Mouse (Mus musculus) gastrocnemius, postnatal 25 days (tissue): ENCODE measurements around the gene Map3k5. TPM values are rescaled to one million over a fixed set of nuclear protein-coding genes. Genes with fewer than 3 reads are reported as not detected.

Experiments used
- DNase-seq: peaks from one replicate; pipeline ENCODE4 v3.0.0; 2022
- total RNA-seq, 2 experiments: library from RNA; stranded (reverse); gene quantifications; 1 replicate in 1 of 2; 2 replicates in 1 of 2; pipeline ENCODE4 v1.2.3; 2021

The Map3k5 gene
- total RNA-seq, 2 experiments from 2014 or later = 7.9 to 10.7 TPM

DNA sequence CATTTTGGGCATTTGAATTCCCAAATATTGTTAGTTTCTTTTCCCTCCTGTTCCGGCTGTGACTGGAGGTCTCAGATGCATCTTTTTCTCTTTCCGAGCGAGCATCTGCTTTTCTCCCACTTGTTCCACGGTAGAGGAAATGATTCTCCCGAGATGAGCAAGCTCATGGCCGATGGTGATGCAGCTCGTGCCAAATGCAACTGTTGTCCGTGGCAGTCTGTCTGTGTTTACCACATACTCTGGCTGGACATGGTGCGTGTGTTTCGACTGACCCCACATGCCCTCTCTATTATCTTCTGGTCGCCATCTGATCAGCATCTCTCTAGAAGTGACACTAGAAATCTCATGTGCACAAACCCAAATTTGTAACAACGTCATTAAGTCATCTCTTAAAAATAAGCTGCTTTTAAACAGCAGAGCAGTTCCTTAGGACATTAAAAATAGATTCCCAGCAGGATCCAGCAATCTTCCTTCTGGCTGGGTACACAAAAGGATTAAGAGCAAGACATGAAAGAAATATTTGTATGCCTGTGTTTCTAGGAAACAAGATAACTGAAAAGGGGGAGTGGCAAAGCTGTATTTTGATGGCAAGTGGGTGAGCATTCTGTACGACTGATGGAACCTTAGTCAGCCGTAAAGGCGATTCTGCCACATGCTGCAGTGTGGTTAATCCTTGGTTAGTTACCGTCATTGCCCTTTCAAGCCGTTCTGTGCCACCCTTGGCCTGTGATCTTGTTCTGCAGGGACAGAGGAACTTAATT, 72.2 kb downstream of the Map3k5 start:
- peak; percentile 29 for DNase-seq

DNA sequence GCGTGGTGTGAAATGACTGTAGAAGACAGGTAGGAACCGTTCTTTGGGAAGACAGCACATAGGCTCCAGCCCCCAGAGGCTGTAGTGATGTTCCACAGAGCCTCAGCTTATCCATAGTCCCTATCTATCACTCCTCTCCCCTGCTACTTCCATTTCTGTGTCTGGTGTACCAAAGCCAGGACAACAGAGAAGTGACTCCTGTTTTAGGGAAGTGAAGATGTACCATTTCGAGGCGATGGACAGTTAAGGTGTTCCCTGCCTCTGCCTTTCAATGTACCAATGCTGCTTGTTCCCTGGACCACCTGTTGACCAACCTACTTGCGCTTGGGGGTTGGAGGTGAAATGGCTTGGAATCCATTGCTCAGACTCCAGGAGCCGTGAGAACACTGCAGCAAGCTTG, 75.0 kb downstream of the Map3k5 start:
- no peak for DNase-seq

DNA sequence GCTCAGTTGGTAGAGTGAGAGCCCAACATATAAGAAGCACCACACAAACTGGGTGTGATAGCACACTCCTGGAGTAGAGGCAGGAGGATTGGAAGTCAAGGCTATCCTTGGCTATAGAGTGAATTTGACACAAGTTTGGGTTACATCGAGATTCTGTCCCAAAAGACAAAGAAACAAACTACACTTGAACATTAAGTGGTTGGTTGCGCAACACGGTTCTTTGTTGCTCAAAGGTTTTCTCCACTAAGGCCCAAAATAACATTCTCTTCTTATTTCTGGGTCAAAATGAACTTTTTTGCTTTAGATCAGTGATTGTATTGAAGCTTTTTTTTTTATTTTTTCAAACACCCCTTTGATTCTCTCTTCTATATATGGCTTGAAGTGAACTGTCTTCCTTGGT, 75.7 kb downstream of the Map3k5 start:
- DNase-seq = no peak

DNA sequence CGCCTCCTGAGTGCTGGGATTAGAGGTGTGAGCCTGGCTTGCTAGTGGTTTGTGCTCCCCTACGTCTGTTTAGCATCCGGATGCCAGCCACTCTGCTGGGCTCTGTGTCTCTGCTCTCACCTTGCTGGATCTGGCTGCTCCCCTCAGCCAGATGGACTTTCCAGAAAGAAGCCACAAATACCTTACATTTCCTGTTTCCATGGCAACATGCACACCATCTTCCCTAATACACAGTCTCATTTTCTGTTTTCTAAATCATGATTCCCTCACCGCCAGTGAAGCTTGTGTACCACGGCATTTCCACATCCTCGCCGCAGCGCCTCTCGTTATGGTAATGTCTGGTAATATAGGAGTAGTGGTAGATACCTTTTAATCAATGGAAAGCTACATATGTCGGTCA, 84.1 kb downstream of the Map3k5 start:
- no peak for DNase-seq

DNA sequence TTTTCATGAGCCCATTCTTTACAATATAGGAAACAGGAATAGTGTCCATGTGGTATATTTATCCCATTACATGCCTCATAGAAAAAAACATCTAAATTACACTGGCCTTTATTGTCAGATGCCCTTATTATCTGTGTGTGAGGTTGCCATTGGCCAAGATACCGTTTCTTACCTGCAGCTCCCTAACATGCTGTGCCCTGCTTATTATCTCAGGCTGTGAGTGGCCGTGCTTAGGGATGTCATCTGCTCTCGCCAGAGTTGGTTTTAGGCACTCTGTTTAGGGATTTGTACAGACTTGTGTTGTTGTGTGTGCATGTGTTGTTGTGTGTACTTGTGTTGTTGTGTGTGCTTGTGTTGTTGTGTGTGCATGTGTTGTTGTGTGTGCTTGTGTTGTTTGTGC, 84.5 kb downstream of the Map3k5 start:
- DNase-seq = no peak

DNA sequence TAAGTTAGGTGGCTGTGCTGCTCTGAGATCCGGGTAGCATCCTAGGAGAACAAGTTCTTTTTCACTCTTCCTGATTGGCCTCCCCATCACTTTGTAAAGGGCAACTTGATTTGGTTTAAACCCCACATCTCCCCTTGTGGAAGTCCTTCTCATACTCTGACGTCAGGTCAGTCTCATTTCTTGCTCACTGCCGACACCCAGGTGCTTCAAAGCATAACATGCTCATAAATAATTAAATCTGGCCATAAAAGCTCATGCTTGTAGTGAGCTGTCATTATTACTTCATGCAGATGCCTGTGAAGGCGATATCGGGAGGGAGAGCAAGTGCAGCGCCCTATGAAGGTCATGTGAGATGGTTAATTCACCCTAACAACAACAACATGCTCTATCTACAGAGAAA, 87.0 kb downstream of the Map3k5 start:
- no peak for DNase-seq

DNA sequence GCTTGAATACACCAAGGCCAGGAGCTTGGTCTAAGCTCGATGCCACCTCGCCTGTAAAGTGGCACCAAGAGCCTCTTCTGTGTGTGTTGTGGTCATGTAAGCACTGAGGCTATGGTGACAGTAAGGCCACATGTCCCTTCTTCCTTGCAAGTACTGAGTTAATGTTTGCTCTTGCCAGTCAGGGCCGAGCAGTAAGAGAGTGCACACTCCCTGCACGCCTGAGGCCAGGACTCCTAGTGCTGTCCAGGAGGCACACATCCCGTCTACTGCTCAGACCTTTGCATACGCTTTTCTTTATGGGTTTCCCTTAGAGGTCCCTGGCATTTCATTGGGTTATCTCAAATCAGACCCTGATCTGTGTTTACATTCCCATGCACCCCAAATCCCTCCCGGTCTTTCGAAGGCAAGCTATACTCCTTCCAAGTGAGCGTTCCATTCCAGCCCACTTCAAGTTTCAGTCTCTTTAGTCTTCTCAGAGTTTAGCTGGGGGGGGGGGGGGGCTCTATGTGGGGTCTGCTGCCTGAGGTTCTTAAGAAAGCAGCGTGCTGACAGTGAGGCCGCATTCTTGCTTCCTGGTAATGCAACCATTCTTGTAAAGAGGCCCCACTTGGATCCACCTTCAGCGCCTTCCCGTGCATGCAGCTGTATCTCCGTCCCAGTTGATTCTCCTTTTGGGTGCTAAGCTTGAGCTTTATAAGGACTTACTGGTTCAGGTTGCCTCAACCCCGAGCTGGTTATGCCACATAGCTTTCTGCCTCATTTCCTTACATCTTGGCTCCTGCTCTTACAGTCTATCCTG, 87.6 kb downstream of the Map3k5 start:
- DNase-seq = no peak

DNA sequence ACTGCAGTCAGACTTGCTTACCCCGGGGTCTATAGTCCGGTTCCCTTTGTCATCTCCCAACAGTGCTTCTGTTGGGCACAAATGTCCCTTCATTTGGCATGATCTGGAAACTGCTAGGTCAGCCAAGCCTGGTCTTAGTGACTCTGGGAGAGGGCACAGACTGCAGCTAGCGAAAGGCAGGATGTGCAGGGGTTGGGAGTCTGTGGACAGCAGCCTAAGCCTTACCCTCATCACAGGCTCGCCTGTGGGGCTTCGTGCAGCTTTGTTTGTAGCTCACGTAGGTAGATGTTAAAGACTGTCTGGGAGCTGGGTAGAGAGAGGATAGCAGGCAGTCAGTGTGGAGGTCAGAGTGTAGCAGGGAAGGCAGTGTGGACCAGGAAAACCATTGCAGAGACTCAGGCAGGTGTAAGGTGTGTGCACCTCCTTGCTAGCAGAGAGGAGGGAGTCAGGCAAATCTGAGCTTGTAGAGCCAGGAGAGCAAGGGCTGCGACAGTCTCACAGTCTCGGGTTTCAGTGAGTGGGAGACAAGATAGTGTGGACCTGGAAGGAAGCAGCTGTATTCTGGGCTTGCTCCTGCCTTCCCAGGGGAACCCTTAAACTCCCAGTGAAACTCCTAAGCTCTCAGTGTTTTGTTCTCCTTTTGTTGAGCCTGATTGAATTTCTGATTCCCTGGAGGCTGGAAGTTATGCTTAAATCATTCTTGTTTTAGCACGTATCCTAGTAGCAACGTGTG, 88.5 kb downstream of the Map3k5 start:
- no peak for DNase-seq

DNA sequence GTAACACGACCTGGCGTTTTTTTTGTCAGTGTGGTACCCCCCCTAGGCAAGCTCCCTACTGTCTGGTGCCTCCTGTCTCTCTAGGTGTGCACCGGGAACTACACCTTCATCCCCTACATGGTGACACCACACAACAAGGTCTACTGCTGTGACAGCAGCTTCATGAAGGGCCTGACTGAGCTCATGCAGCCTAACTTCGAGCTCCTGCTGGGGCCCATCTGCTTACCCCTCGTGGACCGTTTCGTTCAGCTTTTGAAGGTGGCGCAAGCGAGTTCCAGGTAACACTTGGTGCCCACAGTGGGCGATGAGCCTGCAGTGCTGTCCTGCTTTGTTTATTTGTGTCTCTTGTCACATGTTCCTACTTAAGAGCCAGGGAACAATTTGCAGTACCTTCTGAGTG, 89.3 kb downstream of the Map3k5 start:
- DNase-seq = no peak

DNA sequence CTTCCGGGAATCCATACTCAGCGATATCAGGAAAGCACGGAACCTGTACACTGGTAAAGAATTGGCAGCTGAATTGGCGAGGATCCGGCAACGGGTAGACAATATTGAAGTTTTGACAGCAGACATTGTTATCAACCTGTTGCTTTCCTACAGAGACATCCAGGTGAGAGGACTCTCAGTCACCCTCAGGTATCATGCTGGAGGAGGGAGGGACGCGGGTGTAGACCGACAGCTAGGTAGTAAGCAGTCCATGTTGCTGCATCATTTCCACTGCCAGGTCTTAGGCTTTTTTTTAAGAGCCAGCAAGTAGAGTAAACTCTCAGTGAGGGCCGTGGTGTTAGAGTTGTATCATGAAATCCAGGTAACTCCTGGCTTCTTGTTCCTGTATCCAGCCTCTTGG, 90.6 kb downstream of the Map3k5 start:
- no peak for DNase-seq

DNA sequence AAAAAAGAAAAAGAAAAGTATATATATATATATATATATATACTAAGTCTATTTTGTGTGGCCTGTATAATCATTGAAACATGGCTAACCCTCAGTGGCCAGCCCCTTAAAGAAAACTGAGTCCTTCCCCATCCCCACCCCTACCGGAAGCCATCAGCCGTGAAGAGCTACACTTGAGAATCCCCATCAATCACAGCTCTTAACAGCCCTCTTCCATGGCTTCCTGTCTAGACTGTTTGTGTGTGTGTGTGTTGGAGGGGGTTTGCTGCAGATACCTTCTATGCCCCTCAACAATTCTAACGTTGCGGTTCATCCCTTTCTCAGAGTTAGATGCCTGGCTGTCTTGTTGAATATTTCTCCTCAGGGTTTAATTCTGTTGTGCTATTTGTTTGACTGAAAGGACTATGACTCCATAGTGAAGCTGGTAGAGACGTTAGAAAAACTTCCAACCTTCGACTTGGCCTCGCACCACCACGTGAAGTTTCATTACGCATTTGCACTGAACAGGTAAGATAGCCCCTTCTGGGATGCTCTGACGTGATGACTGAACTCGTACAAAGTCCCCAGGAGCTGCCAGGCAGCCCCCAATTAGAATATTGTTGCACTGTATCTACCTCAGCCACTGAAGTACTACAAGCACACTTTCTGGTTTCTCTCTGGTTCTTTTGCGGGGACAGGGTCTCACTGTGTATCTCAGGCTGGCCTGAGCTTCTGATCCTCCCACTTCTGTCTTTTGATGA, 91.7 kb downstream of the Map3k5 start:
- DNase-seq = no peak

DNA sequence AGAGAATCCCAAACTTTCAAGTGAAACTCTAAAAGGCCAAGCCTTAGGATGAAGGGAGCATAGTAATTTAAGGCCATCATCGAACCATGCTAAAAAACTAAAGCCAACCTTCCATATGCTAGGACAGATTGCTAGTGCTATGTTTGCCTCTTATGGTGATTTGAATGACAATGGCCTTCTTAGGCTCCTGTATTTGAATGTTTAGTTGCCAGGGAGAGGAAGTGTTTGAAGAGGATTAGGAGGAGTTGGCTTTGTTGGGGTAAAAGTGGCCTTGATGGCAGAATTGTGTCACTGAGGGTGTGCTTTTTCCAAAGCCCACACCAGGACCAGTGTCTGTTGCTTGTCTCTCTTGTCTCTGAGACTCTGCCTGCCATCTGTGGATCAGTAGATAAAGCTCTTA, 96.4 kb downstream of the Map3k5 start:
- no peak for DNase-seq

DNA sequence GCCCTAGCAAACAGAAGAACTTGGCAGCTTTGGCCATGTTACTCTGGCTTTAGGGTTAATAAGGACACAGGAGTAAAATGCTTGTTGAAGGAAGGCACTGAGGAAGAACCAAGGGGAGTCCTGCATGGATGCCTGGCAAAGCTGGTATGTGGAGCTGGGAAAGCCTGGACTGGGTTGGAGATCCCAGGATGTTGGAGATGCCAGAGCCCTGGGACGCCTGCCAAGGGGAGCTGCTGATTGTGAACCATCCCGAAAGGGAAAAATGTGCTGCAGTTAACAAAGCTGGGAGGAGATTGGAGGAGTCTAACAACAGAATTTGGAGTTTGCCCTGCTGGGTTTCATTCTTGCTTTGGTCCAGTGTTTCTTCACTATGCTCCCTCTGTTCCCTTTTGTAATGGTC, 97.7 kb downstream of the Map3k5 start:
- peak; percentile 23 for DNase-seq

DNA sequence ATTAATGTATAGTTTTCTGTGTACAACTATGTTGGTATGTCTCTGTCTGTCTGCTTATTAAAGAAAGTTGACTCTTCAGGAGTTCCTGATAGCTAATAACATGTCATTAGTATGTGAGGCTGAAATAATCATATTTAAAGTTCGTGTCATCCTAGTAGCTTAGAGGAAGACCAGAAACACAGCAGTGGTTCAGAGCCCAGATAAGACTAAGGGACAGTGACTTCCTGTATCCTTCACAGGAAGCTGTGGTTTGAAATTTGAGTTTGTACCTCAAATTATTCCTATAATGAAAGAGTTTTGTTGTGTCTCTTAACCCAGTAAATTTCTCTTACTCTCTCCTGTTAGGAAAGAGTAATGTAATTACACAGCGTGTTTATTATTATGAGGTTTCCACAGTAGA, 102.1 kb downstream of the Map3k5 start:
- no peak for DNase-seq

DNA sequence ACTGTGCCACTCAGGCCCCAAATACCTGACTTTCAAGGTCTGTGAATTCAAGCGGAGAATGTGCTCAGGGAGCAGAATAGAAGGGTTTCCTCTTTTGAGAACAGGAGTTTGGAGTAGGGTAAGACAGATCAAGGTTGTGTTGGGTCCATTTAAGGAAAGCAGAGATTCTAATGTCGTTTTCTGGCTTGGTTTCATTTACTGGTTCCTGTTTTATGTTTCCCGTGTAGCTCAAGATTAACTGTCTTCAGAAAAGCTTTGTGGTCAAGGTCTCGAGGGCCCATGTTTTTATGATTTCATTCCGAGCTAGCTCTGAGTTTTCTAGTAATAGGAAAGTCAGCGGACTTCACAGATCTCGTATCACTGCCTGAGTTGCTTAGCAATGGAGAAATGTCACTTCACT, 102.6 kb downstream of the Map3k5 start:
- DNase-seq = no peak

DNA sequence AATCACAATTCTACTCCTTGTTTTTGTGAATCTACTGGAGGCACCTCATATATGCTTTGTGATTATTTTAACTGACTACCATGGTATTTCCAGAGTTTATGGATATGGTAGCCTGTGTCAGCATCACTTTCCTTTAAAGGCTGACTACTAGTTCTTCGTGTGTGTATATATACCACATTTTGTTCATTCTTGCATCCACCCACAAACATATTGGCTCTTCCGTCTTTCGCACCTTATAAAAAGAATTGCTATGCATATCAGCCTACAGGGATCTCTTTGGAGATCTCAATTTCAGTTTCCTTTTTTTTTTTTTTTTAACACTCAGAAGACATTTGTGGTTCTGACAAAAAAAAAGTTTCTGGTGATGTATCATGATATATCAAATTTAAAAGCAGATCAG, 105.3 kb downstream of the Map3k5 start:
- no peak for DNase-seq

DNA sequence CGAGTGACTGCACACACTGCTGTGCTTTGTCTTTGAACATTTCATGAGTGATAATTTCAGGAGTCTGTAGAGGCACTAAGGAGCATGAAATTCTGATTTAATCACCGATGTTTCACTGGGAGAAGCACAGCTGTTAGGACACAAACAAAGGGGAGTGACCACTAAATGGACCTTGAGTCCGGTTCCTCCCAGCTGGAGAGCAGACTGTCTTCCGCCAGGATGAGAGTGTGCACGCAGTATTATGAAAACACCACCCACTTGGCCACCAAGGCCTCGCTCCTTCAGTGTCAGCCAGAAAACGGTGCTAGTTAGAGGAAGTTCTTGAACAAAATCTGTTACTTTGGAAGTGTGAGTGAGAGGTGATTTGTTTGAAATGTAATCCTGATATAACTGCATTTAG, 105.8 kb downstream of the Map3k5 start:
- DNase-seq = peak; percentile 67

DNA sequence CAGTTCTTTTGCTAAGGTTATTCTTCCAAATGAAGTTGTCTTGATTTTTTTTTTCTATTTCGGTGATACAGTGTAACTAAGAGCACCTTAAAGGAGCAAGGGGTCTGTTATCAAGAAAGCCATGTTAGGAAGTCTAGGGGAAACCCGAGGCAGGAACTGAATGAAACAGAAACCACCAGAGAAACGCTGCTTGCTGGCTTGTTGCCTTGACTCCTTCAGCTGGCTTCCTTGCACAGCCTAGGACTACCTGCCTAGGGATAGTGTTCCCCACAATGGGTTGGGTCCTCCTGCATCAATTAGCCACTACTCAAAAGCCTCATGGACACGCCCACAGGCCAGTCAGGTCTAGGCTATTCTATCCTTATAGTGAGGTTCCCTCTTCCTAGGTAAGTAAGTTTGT, 106.4 kb downstream of the Map3k5 start:
- no peak for DNase-seq

DNA sequence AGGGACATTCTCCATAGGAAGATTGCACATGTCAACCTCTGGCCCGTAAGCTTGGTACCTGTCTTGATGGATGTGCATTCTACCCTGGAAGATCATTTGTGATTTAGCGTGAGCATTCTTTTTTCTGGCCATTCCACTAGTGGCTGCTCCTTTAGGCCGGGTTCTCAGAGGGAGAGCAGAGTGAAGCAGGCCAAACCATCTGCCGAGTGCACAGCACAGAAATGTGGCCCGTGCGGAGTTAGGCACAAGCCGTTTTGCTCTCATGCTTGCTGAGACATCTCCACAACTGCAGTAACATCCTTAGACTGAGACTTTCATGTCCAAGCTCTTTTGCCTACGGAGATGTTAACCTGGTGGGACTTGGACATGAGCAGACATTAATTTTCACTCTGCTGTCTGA, 107.8 kb downstream of the Map3k5 start:
- DNase-seq = no peak

DNA sequence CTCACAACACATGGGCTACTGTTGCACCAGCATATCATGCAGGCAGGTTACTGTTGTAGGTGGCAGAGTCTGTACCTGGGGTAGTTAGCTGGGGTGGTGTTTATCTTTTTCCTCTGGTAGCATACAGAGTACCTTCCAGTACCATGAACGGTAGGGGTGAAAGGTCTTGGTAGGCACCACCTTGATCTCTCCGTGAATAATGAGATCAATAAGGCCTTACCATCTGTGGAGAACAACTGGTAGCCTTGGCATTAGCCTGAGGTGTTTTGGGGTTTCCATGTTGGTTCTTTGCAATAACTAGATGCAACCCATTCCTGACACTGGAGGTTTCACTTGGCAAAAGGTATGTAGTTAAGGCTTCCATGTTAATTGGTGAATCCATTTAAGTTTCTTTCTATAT, 109.8 kb downstream of the Map3k5 start:
- no peak for DNase-seq

DNA sequence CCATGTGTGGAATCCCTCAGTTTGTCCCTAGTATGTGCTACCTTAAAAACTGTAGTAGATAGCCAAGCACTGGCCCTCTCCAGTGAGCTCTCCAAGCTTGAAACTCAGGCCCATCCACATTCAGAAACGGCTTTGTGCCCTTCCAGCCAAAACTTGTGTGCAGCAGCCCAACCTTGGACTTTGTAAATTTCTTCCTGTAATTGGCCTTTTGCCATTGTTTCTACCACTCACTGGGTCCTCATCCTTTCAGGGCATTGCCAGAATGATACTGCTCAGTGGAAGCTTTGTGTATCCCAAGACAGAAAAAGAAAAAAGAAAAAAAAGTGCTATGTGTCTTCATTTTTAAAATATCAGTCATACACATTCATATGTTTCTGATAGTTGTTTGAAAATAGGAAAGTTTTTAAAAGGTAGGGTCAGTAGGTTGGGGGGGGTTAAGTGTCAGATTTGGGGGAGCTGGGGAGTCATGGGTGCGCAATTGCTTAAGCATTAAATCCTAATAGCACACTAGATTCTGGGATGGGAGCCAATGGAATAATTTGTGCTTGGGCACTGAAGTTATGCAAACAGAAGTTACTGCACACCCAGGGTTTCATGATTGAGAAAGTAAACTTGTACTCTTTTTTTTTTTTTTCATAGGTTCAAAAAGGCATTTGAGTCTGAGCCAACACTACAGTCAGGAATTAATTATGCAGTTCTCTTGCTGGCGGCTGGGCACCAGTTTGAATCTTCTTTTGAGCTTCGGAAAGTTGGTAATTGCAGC, 111.6 kb downstream of the Map3k5 start:
- DNase-seq = peak; percentile 16
